Mouse (Mus musculus) gastrocnemius, postnatal 10 days (tissue): ENCODE results near the gene Fcer1a. TPM values are rescaled to one million over a fixed set of nuclear protein-coding genes. Genes with fewer than 3 reads are reported as not detected.
"Not testable (repeated sequence)": the region's sequence is repeated elsewhere in the genome, so short reads cannot be mapped to it uniquely, and the experiment has no call there.

Experiments
- DNase-seq: peaks from one replicate; pipeline ENCODE4 v3.0.0; 2021; ENCODE audit warnings: mixed read lengths
- long read RNA-seq, 2 experiments: library from polyadenylated mRNA; stranded (forward); transcript quantifications; one replicate each; pipeline ENCODE4 v2.0.0; 2021
- total RNA-seq, 2 experiments: library from RNA; stranded (reverse); gene quantifications; 2 replicates each; pipeline ENCODE4 v1.2.3; 2021

Fcer1a gene
- under 1 TPM in 1 of 2 experiments, not detected in 1; 0.54 TPM for total RNA-seq
- long read RNA-seq, experiment 1: 0 reads
- long read RNA-seq, experiment 2: 0 reads

DNA sequence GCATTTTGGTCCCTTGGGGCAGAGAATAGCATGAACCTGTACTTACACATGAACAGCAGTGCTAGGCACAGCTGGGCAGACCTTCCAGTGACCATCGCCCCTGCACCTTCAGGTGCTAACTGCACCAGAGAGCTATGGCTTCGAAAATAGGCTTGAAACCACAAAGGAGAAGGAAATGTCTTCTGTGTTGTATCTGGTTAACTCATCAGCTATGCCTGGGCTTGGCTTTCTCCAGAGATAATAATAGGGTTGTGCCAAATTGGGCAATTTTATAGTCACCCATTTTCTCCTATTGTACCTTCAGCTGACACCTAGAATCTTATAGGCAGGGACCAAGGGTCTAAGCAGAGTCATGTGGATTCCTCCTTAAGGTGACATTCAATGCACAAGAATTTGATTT lies at the start of gene Fcer1a:
Fcer1a (minus strand) TSS at position 134 of the 400 bp plus-strand sequence.
- DNase-seq: no peak

DNA sequence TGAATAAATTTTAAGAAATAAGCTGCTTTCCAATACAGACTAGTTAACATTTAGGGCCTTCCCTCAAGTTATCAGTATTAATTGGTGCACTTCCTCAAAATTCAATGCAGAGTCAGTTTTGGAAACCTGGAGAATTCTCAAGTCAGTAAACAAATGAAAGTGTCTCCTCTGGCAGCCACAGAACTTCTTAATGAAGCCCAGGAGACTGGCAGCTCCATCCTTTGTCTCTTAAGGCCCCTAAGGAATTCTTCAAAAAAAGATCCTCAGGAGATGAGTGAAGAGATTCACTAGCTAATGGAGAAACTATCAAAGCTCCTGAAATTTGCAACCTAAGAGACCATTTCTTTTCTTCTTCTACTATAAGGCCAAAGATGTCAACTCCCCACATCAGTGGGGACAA lies 38.7 kb upstream of the Fcer1a start, which contains the start of gene Olfr418:
Olfr418 (plus strand) TSS at position 301 of the 400 bp plus-strand sequence.
- DNase-seq: no peak

DNA sequence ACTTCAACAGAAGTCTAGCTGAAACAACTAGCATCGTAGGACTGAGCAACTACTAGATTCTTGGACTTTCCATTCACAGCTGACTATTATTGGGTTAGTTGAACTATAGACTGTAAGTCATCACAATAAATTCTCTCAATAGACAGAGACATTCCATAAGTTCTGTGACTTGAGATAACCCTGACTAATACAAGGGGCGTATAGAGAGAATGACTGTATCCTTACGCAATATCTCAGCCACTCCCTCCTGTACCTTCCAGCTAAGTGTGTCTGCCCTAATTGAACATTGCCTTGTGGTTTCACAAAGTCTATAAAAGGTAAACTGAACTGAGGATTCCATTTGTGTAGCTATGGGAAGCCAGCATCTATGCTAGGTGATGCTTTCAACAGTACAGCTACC lies 22.9 kb upstream of the Fcer1a start:
- no peak for DNase-seq

DNA sequence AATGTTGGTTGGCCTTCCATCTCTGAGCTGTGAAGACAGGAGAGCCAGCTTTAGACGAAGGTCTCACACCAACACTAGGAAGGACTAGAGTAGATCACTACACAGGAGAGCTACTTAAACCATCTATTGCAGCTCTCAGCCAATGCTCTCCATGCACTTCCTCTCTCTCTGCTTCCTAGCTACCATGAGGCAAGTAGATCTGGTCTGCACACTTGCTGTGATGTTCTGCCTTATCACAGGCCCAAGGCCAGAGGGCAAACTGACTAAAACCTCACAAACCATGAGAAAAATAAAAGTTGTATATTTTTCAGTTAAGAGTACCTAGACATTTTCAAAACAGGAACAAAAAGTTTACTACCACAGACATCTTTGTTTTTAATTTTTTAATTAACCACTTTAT lies 10.0 kb upstream of the Fcer1a start:
- DNase-seq: not testable (repeated sequence)

DNA sequence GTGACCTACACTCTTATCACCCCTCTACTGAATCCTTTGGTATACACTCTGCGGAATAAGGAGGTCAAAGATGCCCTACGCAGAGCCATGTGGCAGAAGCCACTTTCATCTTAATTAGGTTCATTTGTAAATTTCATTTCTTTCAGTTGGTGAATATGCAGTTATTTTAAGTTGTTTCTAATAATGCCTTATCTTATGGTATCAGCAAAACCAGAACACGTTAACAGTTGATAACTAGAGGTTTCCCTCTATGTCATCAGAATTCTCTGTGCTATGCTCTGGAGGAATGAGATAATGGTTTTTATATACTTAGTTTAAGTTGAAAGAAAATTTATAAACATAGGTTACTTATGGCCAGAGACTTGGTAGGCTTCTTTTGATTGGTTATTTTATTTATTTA lies 10.5 kb downstream of the Fcer1a start:
- no peak for DNase-seq

DNA sequence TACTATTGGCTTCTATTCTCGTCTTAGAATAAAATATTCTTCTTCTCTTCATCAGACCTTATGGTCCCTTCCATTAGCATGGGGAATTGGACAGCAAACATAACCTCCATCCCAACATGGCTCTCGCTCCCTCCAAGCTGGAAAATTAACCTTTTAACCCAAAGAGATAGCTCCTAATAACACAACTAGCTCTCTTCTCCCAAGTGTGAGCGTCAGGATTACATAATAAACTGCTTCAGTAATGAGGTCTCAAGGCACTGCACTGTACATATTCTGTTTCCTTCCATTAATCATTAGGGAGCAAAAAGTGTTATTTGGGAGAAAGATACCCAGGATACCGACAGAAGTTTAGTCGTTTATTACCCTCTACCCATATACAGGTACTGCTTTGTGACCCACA lies 14.9 kb downstream of the Fcer1a start, which contains the start of gene Olfr1404:
Olfr1404 (plus strand) TSS at position 301 of the 400 bp plus-strand sequence.
- no peak for DNase-seq

DNA sequence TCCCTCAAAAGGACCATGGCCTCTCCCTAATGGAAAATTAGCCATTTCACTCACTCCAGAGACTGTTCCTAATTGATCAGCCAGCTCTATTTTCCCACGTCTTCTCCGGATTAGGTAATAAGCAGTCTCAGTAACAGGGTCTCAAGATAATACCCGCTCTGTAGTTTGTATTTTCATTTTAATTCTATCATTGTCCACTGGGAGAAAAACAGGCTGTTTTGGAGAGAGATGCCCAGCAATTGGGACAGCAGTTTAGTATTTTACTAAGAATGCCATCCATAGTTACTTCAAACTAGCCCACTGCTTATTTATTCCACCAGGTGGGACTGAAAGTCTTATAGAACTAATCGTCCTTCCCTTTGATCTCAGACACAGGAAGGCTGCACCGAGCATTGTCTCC lies 29.5 kb downstream of the Fcer1a start, which contains the start of gene Olfr218:
Olfr218 (plus strand) TSS at position 301 of the 400 bp plus-strand sequence.
- DNase-seq: no peak

DNA sequence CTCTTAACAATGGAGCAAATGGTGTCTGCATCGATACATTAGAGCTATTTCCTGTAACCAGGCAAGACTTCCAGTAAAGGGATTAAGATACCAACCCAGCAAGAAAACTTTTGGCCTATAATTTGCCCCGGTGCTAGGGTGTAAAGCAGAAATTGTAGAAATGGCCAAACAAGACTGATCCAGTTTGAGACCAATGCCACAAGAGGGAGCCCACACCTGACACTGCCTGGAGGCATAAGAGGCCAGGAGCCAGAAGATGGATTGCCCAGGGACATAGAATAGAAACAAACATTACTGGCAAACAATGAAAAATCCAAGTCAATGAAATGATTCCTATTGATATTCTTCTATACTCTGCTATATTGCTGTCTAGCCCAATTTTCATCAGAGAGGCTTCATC lies 30.7 kb downstream of the Fcer1a start:
- no peak for DNase-seq

DNA sequence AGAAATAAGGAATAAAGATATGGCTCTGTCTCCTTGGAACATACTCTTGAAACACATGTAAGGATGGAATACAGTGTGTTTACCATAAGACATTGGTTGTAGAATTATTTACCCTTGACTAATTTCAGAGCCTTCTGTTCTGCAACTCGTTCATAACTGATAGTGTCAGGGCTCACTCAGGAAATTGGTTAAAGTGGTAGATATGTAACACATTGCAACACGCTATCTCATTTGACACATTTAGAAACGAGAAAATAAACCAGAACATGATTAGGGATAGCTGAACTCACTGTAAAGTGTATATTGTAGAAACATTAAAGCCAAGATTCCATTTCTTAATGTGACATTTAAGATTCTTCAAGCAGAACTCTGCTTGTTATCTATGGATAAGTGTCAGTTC lies 35.0 kb downstream of the Fcer1a start:
- DNase-seq: no peak

DNA sequence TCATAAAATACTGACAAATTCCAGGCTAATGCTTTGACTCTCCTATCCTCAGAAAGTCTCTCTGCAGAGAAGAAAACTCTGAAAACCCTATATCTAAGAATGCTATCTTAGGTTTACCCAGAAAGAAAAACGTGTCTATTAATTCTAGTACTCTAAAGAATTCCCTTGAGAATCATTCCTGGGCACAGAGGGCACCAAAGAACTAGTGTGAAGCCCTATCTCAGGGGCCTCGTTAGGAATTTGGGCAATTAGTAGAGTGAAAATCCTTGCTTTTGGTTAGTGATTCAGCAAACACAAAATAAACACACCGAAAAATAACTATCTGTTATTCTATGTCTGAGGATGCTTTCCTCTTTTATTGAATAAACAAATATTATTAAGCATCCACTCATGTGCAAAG lies 36.5 kb downstream of the Fcer1a start, which contains the start of gene Olfr1406:
Olfr1406 (minus strand) TSS at position 101 of the 400 bp plus-strand sequence.
- no peak for DNase-seq

DNA sequence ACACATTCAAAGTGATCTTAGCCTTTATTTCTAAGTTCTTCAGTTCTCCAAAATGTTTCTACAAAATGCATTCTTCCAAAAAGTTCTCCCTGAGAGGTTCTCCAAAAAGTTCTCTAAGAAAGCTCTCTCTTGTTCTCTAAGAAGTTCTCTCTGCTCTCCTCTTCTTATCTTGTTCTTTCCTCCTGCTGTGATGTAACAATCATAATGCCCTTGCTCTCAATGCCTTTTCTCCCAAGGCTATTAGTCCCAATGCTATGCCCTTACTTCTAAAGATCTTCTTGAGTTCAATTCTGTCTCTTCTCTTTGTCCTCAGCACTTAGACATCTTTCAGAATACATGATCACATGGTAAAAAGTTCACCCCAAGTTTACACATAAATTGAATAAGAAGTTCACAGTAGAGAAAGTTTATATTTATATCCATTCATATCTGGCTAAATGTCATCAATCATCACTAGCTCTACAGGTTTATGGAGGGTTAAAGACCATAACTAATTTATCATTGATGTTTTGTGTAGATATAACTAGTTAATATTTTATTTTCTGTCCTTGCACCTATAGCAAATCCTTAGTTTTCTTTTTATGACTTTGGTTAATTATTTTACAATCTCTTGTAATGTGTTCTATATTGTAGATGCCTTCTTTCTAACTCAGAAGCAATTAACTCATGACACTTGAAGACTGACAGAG lies 52.7 kb downstream of the Fcer1a start:
- no peak for DNase-seq

Other genes with a start within 250 kb of the Fcer1a start
- gene Olfr1408, start 89.8 kb downstream of the Fcer1a start, total RNA-seq: not detected
- not detected for gene Olfr1406, start 36.6 kb downstream of the Fcer1a start, total RNA-seq
- gene Olfr218, start 29.4 kb downstream of the Fcer1a start, total RNA-seq: not detected
- not detected for gene Olfr1404, start 14.8 kb downstream of the Fcer1a start, total RNA-seq
- gene Olfr418, start 38.8 kb upstream of the Fcer1a start, total RNA-seq: not detected
- not detected for gene Mptx2, start 50.6 kb upstream of the Fcer1a start, total RNA-seq
- 10 to 100 TPM in 1 of 2 experiments, 1 to 10 TPM in 1; 8.4 to 11.3 TPM for gene Ackr1, start 106.5 kb upstream of the Fcer1a start, total RNA-seq
- 1 to 10 TPM in 1 of 2 experiments, under 1 TPM in 1; 0.26 to 1.0 TPM for gene Aim2, start 123.7 kb upstream of the Fcer1a start, total RNA-seq
- 10 to 100 TPM; 22.9 to 31.4 TPM for gene Cadm3, start 140.5 kb upstream of the Fcer1a start, total RNA-seq